Mouse (Mus musculus): ENCODE measurements around the gene Ccl9. TPM values are rescaled to one million over a fixed set of nuclear protein-coding genes. Genes with fewer than 3 reads are reported as not detected.

Gene Ccl9
- polyA plus RNA-seq (2014; fragmentation: Nextera tagmentation; extraction: Ambion mirVana) = 2.1 and 2.9 TPM in 2 replicates

GRCm38 (mm10) chr11:83578186-83578760, at the start of gene Ccl9:
TSS of gene Ccl9 (minus strand) at chr11:83578636.
- no peaks in the 10 kb centered on the region for H3K36me3 ChIP-seq (replicated peaks; ENCODE audit: control insufficient read depth, insufficient read depth)
- no peak for DNase-seq (ENCODE audit: low spot score)
- no peaks in the 10 kb centered on the region for H3K27me3 ChIP-seq (ENCODE audit: control insufficient read depth, insufficient read depth, low read length)
- H3K4me2 ChIP-seq (replicated peaks) = no peak within 1 kb of the TSS
- WGBS = 64% methylated on average over 2 of the region's 2 CpGs
- H3K27ac ChIP-seq = no peak within 1 kb of the TSS
- no peaks in the 10 kb centered on the region for H3K9me3 ChIP-seq (ENCODE audit: control insufficient read depth, low read length)
- no peak within 1 kb of the TSS for H3K9ac ChIP-seq
- no peak within 1 kb of the TSS for H3K4me3 ChIP-seq (replicated peaks; ENCODE audit: low read length)
- no peaks in the 10 kb centered on the region for H3K4me1 ChIP-seq (replicated peaks; ENCODE audit: control insufficient read depth, insufficient read depth, low read length)
- ATAC-seq (ENCODE audit: low FRiP score) = no peak

DNA sequence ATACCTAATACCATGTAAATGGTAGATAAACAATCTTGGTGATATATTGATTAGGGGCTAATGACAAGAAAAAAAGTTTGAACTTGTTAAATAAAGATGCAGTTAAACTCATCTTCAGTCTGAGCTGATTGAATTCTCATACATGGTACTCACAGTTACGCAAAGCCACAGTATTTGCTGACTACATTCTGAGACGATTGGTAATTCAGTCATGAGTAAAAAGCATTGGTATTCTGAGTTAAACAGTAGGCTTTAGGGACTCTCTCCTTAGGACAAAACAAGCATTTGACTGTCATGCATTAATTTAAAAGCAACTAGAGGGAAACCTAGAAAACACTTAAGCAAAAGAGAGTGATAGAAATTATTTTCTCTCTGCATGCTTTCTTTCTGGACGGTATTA, 45.1 kb upstream of the Ccl9 start:
- ATAC-seq (ENCODE audit: low FRiP score) = no peak
- Histone ChIP-seq H3K4me3 (replicated peaks; ENCODE audit: low read length) (no peak overlapping the region), H3K4me2 (replicated peaks) (no peak overlapping the region), H3K9ac (no peak overlapping the region), H3K27me3 (ENCODE audit: control insufficient read depth, insufficient read depth, low read length) (no peaks in the 10 kb centered on the region), H3K4me1 (replicated peaks; ENCODE audit: control insufficient read depth, insufficient read depth, low read length) (no peaks in the 10 kb centered on the region), H3K36me3 (replicated peaks; ENCODE audit: control insufficient read depth, insufficient read depth) (no peaks in the 10 kb centered on the region), H3K27ac (no peak overlapping the region), H3K9me3 (ENCODE audit: control insufficient read depth, low read length) (no peaks in the 10 kb centered on the region)
- WGBS = 93% methylated on average over 3 of the region's 3 CpGs
- DNase-seq (ENCODE audit: low spot score) = no peak

GRCm38 (mm10) chr11:83619037-83619436, 40.6 kb upstream of the Ccl9 start:
- H3K4me2 ChIP-seq (replicated peaks) = no peak overlapping the region
- DNase-seq (ENCODE audit: low spot score) (no peak), ATAC-seq (ENCODE audit: low FRiP score) (no peak)
- 94% methylated on average over 1 of the region's 1 CpGs for WGBS
- H3K36me3 ChIP-seq (replicated peaks; ENCODE audit: control insufficient read depth, insufficient read depth) = no peaks in the 10 kb centered on the region
- H3K4me1 ChIP-seq (replicated peaks; ENCODE audit: control insufficient read depth, insufficient read depth, low read length) = no peaks in the 10 kb centered on the region
- H3K27me3 ChIP-seq (ENCODE audit: control insufficient read depth, insufficient read depth, low read length) = no peaks in the 10 kb centered on the region
- no peak overlapping the region for H3K9ac ChIP-seq
- no peak overlapping the region for H3K4me3 ChIP-seq (replicated peaks; ENCODE audit: low read length)
- no peak overlapping the region for H3K27ac ChIP-seq
- no peaks in the 10 kb centered on the region for H3K9me3 ChIP-seq (ENCODE audit: control insufficient read depth, low read length)

GRCm38 (mm10) chr11:83618238-83618637, 39.8 kb upstream of the Ccl9 start:
- no peaks in the 10 kb centered on the region for H3K9me3 ChIP-seq (ENCODE audit: control insufficient read depth, low read length)
- no peaks in the 10 kb centered on the region for H3K4me1 ChIP-seq (replicated peaks; ENCODE audit: control insufficient read depth, insufficient read depth, low read length)
- no peak overlapping the region for H3K9ac ChIP-seq
- 59% methylated on average over 5 of the region's 5 CpGs for WGBS
- H3K4me2 ChIP-seq (replicated peaks) = no peak overlapping the region
- no peak for ATAC-seq (ENCODE audit: low FRiP score)
- no peaks in the 10 kb centered on the region for H3K36me3 ChIP-seq (replicated peaks; ENCODE audit: control insufficient read depth, insufficient read depth)
- no peak overlapping the region for H3K4me3 ChIP-seq (replicated peaks; ENCODE audit: low read length)
- H3K27ac ChIP-seq = no peak overlapping the region
- no peak for DNase-seq (ENCODE audit: low spot score)
- H3K27me3 ChIP-seq (ENCODE audit: control insufficient read depth, insufficient read depth, low read length) = no peaks in the 10 kb centered on the region

GRCm38 (mm10) chr11:83616586-83616985, 38.1 kb upstream of the Ccl9 start:
- no peak overlapping the region for H3K4me3 ChIP-seq (replicated peaks; ENCODE audit: low read length)
- no peak overlapping the region for H3K9ac ChIP-seq
- H3K9me3 ChIP-seq (ENCODE audit: control insufficient read depth, low read length) = no peaks in the 10 kb centered on the region
- no peak overlapping the region for H3K4me2 ChIP-seq (replicated peaks)
- DNase-seq (ENCODE audit: low spot score) (no peak), ATAC-seq (ENCODE audit: low FRiP score) (no peak)
- WGBS = 89% methylated on average over 1 of the region's 1 CpGs
- H3K27ac ChIP-seq = no peak overlapping the region
- no peaks in the 10 kb centered on the region for H3K36me3 ChIP-seq (replicated peaks; ENCODE audit: control insufficient read depth, insufficient read depth)
- H3K27me3 ChIP-seq (ENCODE audit: control insufficient read depth, insufficient read depth, low read length) = no peaks in the 10 kb centered on the region
- H3K4me1 ChIP-seq (replicated peaks; ENCODE audit: control insufficient read depth, insufficient read depth, low read length) = no peaks in the 10 kb centered on the region

DNA sequence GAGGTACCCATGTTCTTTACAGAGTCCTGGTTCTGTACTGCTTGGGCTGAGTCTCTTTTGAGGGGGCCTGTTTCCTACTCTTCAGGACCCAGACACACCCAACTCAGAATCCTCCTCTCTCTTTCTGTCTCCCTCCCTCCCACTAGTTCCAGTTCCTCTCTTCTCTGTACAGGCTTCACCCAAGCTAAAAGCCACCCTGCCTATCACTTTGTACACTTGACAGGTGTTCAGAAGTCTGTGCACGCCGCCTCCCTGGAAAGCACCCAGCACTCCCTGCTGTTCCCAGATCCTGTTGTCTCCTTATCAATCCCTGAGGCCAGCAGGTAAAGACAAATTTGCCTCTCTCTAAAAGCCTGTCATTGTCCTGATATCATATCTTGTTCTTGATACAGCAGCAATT, 32.5 kb upstream of the Ccl9 start:
- no peak for ATAC-seq (ENCODE audit: low FRiP score)
- Histone ChIP-seq H3K9ac (no peak overlapping the region), H3K27me3 (ENCODE audit: control insufficient read depth, insufficient read depth, low read length) (no peaks in the 10 kb centered on the region), H3K4me3 (replicated peaks; ENCODE audit: low read length) (no peak overlapping the region), H3K36me3 (replicated peaks; ENCODE audit: control insufficient read depth, insufficient read depth) (no peaks in the 10 kb centered on the region), H3K9me3 (ENCODE audit: control insufficient read depth, low read length) (no peaks in the 10 kb centered on the region), H3K4me1 (replicated peaks; ENCODE audit: control insufficient read depth, insufficient read depth, low read length) (no peaks in the 10 kb centered on the region), H3K4me2 (replicated peaks) (no peak overlapping the region), H3K27ac (no peak overlapping the region)
- no peak for DNase-seq (ENCODE audit: low spot score)
- WGBS = 81% methylated on average over 2 of the region's 2 CpGs

DNA sequence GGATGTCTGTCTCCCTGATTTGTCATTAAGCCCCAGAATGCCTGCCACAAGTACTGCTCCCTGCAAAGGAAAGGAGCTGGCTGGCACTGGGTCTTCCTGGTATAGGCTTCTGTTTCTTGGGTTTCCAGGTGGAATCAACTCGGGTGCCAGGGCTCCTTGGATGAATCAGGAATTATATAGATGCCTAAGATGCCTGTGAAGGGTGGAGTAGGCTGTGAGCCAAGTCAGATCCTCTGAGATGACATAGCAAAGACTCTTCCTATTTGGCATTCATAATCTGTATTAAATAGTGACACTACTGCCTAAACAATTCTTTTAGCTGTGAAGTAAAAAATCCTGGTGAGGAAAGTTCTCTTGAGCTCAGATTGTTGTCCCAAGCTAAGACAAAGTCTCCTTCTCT, 28.0 kb upstream of the Ccl9 start:
- no peak overlapping the region for H3K27ac ChIP-seq
- DNase-seq (ENCODE audit: low spot score) (no peak), ATAC-seq (ENCODE audit: low FRiP score) (no peak)
- H3K36me3 ChIP-seq (replicated peaks; ENCODE audit: control insufficient read depth, insufficient read depth) = no peaks in the 10 kb centered on the region
- H3K4me2 ChIP-seq (replicated peaks) = no peak overlapping the region
- H3K4me3 ChIP-seq (replicated peaks; ENCODE audit: low read length) = no peak overlapping the region
- H3K9me3 ChIP-seq (ENCODE audit: control insufficient read depth, low read length) = no peaks in the 10 kb centered on the region
- no peaks in the 10 kb centered on the region for H3K27me3 ChIP-seq (ENCODE audit: control insufficient read depth, insufficient read depth, low read length)
- 57% methylated on average over 1 of the region's 1 CpGs for WGBS
- H3K9ac ChIP-seq = no peak overlapping the region
- H3K4me1 ChIP-seq (replicated peaks; ENCODE audit: control insufficient read depth, insufficient read depth, low read length) = no peaks in the 10 kb centered on the region

GRCm38 (mm10) chr11:83605535-83605934, 27.1 kb upstream of the Ccl9 start:
- ATAC-seq (ENCODE audit: low FRiP score) = no peak
- H3K9me3 ChIP-seq (ENCODE audit: control insufficient read depth, low read length) = no peaks in the 10 kb centered on the region
- no peaks in the 10 kb centered on the region for H3K27me3 ChIP-seq (ENCODE audit: control insufficient read depth, insufficient read depth, low read length)
- H3K4me1 ChIP-seq (replicated peaks; ENCODE audit: control insufficient read depth, insufficient read depth, low read length) = no peaks in the 10 kb centered on the region
- no peak for DNase-seq (ENCODE audit: low spot score)
- WGBS = 97% methylated on average over 3 of the region's 3 CpGs
- no peak overlapping the region for H3K4me3 ChIP-seq (replicated peaks; ENCODE audit: low read length)
- H3K36me3 ChIP-seq (replicated peaks; ENCODE audit: control insufficient read depth, insufficient read depth) = no peaks in the 10 kb centered on the region
- H3K27ac ChIP-seq = no peak overlapping the region
- H3K9ac ChIP-seq = no peak overlapping the region
- H3K4me2 ChIP-seq (replicated peaks) = no peak overlapping the region

DNA sequence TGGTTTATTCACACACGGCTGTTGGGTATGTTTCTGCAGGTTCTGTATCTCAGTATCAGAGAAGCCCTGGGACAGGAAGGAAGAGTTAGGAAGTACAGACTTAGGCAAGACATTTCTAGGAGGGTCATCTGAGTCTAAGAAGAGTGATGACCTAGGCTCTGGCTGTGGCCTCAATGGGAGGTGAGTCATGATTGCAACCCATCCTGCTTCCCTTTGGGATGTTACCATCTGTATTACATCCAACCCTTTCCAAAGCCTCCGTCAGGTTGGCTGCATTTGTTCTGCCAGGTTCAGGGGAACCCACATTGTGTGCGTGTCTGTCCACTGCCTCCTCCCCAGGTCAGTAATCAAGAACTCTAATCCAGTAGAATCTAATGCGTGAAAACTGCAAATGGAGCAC, 26.3 kb upstream of the Ccl9 start:
- H3K4me2 ChIP-seq (replicated peaks) = no peak overlapping the region
- no peak overlapping the region for H3K27ac ChIP-seq
- H3K4me1 ChIP-seq (replicated peaks; ENCODE audit: control insufficient read depth, insufficient read depth, low read length) = no peaks in the 10 kb centered on the region
- H3K9ac ChIP-seq = no peak overlapping the region
- H3K9me3 ChIP-seq (ENCODE audit: control insufficient read depth, low read length) = no peaks in the 10 kb centered on the region
- WGBS = 85% methylated on average over 4 of the region's 4 CpGs
- no peaks in the 10 kb centered on the region for H3K36me3 ChIP-seq (replicated peaks; ENCODE audit: control insufficient read depth, insufficient read depth)
- H3K27me3 ChIP-seq (ENCODE audit: control insufficient read depth, insufficient read depth, low read length) = no peaks in the 10 kb centered on the region
- DNase-seq (ENCODE audit: low spot score) = no peak
- no peak overlapping the region for H3K4me3 ChIP-seq (replicated peaks; ENCODE audit: low read length)
- no peak for ATAC-seq (ENCODE audit: low FRiP score)

DNA sequence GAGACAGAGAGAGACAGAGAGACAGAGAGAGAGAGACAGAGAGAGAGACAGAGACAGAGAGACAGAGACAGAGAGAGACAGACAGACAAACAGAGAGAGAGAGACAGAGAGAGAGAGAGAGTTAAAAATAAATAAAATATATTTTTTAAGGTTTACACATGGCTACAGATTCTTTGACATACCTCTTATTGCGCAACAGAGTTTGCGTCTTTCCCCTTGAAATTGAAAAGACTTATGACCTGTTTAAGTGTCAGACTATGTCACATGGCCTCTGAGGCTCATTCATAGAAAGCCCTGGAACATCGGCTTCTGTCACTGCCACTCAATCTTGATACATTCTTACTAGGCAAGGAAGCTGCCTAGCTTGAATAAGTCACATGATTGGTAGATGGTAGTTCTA, 25.0 kb upstream of the Ccl9 start:
- H3K4me2 ChIP-seq (replicated peaks) = no peak overlapping the region
- whole genome bisulfite sequencing = 94% methylated on average over 3 of the region's 3 CpGs
- no peak overlapping the region for H3K27ac ChIP-seq
- DNase-seq (ENCODE audit: low spot score) (no peak), ATAC-seq (ENCODE audit: low FRiP score) (no peak)
- H3K36me3 ChIP-seq (replicated peaks; ENCODE audit: control insufficient read depth, insufficient read depth) = no peaks in the 10 kb centered on the region
- H3K4me3 ChIP-seq (replicated peaks; ENCODE audit: low read length) = no peak overlapping the region
- H3K4me1 ChIP-seq (replicated peaks; ENCODE audit: control insufficient read depth, insufficient read depth, low read length) = no peaks in the 10 kb centered on the region
- H3K9ac ChIP-seq = no peak overlapping the region
- H3K9me3 ChIP-seq (ENCODE audit: control insufficient read depth, low read length) = no peaks in the 10 kb centered on the region
- no peaks in the 10 kb centered on the region for H3K27me3 ChIP-seq (ENCODE audit: control insufficient read depth, insufficient read depth, low read length)
